Mouse (Mus musculus) lung, adult 2 months (tissue): Measurements from ENCODE around the gene Napepld.

Source experiments
- CTCF ChIP-seq: fragments of 200-500 bp; IDR thresholded peaks from 2 replicates; pipeline ENCODE4 v1.5.1; 2011; ENCODE audit warnings: mild to moderate bottlenecking, low read length, control low read depth; ENCODE audit not compliant: insufficient read depth
- POLR2A ChIP-seq: fragments of 200-500 bp; IDR thresholded peaks from 2 replicates; pipeline ENCODE4 v1.6.1; 2011; ENCODE audit warnings: low read depth, mild to moderate bottlenecking, control low read depth, low read length, borderline replicate concordance; ENCODE audit errors: extremely low read depth

DNA sequence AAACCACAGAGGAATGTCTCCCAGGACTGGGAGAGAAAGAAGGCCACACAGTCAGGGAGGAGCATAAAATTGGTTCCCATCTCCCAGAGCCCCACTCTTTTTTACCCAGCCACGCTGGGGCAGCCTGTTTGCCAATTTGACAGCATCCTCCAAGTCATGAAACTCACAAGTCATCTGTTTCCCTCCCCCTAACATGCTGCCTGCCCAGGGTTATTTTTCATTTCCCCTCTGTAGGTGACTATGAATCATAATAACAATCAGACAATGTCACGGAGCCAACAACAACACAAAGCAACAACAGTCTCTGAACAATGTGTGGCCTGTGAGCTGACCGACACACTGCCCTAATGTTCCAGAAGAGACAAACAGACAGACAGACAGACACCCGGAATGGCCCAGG is 21.2 kb downstream of the Napepld start:
- TF ChIP-seq CTCF (no peak), POLR2A (no peak)
